Mouse (Mus musculus) cerebellum, adult 9-11 months (tissue): ENCODE results near the gene Rd3l.

Experiments used
- DNase-seq: peaks from one replicate; pipeline ENCODE4 v3.0.0; 2022

The Rd3l gene

GRCm38 (mm10) chr12:111980887-111981367, at the start of gene Rd3l:
Gene Rd3l (minus strand): TSS chr12:111981317.
- no peak for DNase-seq

DNA sequence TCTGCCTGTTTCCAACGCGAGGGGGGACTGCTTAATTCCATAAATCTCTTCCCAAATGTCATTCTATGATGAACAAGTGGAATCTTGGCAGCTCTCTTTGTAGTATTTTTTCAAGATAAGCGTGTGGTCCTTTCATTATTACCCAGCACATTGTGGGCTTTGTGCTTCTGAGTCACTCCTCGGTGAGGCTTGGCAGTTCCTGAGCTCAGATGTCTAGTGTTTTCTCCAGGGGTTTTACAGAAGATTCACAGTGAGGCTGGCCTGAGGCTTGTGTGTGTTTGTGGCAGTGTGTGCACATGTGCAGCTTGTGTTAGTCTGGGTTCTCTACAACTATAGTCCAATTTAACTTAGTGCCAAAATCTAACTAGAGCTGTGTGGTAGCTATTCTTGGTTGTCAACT, 46.3 kb upstream of the Rd3l start:
- DNase-seq, result no peak

DNA sequence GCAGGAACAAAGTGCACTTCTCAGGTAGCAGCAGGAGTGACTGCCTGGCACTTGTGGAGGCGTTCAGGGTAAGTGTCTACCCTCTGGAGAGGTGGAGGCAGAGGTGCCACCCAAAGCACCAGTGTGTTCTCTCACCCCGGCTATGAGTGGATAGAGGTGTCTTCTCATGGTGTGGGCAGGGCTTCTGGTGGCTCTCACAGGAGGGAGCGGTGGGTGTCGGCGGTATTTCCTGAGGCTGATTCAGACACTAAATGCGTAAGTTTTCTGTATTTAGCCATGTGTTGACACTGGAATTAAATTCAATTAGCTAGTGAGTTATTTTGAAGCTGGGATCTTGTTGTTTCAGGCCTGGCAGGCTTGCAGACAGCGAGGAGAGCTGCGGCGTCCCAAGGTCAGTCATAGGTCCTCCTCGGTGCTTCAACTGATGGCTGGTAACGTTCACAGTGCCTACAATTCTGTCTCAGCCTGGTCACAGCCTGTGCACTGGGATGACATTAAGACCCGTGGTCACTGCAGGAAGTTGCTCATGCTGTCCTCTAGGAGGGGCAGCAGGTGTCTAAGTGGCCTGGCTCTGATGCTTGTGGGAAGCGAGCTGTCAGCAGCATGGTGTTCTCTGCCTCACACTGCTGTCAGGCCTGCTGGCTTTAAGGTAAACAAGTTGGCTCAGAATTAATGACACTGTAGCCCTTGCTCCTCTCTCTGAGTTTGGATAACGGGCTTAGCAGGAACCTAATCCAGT, 45.0 kb upstream of the Rd3l start:
- no peak for DNase-seq

- no peak for DNase-seq
Measured at GRCm38 (mm10) chr12:112025457-112025856, 44.3 kb upstream of the Rd3l start.

DNA sequence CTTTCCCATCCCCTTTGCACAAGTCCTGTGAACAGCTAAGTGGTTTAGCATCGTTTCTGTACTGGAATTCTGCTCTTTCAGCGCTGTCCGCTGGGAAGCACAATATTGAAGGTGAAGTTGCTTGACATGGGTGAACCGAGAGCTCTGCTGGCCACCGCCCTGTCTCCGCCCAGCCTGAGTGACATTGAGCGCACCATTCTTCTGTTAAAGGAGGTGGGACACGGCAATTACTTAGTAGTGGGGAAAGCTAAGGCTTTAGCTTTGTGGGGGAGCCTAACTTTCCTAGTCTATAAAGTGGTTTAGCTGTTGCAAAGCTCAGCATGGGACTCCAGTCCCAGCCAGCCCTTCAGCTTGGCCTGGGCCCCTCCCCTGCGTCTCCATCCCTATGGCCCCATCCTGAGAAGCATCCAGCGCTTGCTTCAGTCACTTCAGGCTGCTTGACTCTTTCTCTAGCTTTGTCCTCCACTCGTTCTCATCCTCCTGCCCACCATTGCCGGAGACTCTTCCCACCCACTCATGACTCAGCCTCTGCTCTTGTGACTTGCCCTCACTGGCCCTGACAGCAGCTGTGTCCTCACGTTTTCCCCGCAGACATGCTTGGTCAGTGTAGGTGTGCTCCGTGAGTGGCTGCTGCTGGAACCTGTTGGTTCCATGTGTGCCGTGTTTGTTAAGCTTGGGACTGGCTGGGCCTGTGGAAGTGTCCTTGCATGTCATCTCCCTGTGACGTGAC, 43.6 kb upstream of the Rd3l start:
- DNase-seq, result no peak

- no peak for DNase-seq
Measured at GRCm38 (mm10) chr12:112023306-112023705, 42.2 kb upstream of the Rd3l start.

- no peak for DNase-seq
Measured at GRCm38 (mm10) chr12:112016346-112016745, 35.2 kb upstream of the Rd3l start.

DNA sequence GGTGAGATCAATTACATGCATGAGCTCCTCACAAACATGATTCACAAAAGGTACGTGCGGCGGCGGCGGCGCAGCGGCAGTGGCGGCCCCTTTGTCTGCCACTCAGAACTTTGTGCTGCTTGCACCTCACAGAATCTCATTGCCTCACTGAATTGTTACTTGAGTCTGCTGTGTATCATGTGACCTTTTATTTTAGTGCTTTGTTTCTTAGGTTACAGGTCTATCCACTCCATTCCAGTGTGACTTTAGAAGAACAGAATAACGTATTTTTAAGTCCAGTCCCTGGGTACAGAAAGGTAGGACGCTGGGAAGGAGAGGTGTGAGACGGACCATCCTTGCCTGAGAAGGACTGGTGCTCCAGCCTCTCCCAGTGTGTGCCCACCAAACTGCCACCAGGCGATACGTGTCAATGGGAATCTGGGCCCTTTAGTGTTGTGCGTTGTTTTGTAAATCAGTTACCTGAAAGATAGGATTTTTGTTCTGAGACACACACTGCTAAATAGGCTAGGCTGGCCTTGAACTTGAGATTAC, 32.2 kb upstream of the Rd3l start:
- no peak for DNase-seq

DNA sequence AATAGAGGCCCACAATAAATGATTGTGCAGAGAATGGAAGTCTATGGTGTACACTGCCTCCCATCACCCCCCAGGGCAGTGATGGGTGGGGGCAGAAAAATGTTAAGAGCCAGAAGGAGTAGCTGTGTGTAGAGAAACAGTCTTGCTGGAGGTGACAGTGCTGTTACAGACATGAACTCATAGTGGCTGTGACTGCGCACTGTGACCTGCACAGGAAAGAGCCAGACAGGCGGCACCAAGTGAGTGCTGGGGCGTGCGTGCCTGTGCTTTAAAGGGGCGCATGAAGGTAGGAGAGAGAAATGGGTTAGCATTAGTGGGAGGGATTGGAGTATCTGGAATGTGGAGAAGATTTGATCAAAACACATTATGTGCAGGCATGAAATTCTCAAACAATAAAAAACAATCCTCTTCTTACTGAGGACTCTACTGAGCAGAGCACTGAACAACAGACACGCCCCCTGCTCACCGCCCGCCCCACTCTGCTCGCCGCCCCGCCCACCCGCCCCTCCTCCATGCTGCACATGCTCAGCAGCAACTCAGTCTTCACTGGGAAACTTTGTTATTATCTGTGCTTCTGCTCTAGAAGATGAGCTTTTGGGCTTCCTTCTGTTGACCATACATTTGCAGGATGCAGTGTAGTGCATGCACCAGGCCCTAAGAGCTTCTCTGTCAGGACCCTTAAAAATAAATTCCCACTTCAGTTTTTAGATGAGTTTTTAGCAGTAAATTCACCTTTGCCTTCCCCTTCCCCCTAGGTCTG, 31.6 kb upstream of the Rd3l start:
- DNase-seq, result no peak

DNA sequence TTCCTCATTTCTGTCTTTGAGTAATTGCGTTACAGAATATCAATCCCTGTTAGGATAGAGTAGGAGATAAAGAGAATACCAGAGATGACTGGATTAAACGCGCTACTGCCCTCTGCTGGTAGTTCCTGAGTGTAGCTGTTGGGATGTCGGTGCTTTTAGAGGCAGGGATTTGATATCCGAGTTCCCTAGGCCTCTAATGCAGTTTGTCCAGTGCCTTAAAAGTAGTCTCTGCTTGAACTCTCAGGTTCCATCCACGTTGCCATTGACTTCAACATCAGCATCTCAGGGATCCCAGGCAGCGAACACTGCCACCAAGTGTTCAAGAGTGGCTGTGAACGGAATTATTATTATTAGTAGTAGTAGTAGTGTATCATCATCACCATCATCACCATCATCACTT, 20.1 kb upstream of the Rd3l start:
- DNase-seq, result peak; percentile 50

GRCm38 (mm10) chr12:111999735-112000134, 18.6 kb upstream of the Rd3l start:
- no peak for DNase-seq

DNA sequence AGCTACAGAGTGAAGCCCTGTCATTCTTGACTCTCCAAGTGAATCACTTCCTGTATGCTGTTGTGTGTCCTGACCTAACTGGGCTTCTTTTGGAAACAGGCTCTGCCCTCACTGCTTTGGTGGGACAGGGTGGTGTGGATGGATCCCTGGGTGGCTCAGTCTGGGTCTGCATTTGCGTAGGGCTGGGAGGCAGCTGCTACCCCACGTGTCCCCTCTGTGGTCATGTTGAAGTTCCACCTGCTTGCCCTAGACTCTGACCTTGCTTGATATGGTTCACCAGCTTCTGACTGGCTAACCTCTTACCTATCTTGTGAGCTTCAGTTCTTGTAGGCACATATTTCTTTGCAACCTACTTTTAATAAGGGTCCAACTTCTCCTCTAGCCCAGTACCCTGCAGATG, 14.0 kb upstream of the Rd3l start:
- DNase-seq, result no peak

DNA sequence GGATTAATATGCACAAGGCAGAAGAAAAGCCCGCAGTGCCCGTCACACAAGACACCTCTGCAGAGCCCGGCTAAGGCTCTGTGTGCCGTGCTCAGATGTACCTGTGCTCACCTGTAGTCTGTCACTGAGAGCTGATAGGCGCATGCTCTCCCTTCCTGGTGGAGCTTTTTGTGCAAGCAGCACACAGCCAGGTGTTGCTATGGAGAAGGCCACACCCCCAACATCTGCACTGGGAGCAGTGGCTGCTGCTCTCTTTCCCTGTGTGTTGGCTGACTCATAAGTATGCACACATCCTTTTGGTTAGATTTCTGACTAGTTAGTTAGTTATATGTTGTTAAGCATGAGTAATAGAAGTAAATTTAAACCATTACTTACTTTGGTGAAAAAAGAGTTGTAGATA, 11.5 kb upstream of the Rd3l start:
- no peak for DNase-seq

DNA sequence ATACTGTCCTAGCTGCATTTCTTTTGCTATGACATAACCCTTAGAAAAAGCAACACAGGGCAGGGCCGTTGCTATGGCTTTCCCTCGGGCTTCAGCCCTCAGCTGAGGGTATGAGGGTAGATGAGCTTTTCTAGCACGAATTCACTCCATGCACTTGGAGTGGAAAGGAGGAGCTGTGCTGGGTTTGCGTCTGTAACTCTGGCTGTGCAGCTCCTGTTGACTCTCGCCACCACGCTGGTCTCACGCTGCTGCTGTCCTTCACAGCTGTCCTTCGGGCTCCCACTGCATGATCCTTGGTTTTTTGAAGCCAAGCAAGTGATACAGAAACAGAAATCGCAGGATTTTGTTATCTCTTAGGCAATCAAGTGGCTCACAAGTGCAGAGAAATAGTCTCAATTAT, 5.6 kb upstream of the Rd3l start:
- no peak for DNase-seq

- DNase-seq, result no peak
Measured at GRCm38 (mm10) chr12:111983165-111983564, 2.0 kb upstream of the Rd3l start.

GRCm38 (mm10) chr12:111981831-111982230, 714 bp upstream of the Rd3l start:
- no peak for DNase-seq

GRCm38 (mm10) chr12:111978274-111978673, 2.8 kb downstream of the Rd3l start:
- DNase-seq, result no peak

DNA sequence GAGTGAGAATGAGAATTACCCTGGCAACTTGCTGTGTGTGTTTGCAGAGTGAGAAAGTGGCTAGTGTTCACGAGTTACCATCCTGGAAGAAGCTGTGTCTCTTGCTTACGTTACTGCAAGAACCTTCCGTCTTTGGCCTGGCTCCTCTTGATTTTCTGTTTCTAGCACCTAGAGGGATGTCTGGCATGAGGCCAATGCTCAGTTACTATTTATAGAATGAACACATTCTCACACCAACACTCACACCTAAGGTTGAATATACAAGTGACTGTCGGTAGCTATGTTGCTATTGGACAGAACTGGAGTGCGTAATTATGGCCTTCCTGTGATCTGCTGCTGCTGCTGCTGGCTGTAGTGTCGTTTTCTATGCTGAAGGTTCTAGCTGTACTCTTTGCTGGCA, 4.0 kb downstream of the Rd3l start:
- DNase-seq, result no peak

GRCm38 (mm10) chr12:111974578-111974977, 6.5 kb downstream of the Rd3l start:
- no peak for DNase-seq

GRCm38 (mm10) chr12:111972504-111972903, 8.6 kb downstream of the Rd3l start:
- DNase-seq, result no peak

DNA sequence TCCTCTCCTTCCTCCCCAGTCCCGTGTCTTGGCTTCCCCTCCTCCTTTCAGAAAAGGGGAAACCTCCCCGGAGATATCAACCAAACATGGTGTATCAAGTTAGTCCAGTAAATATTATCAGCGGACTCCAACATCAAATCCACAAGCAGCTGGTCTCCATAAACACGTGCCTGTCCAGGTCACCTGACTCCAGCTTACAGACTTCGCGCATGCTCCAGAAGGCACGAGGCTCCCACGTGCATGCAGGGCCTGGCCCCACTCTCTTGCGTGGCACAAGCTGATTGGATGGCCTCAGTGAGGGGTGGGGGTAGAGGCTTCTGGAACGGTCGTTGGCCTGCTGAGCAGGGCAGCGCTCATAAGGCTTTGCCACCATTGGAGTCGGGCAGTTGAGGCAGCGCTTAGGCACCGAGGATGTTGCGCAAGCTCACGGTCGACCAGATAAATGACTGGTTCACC, 9.9 kb downstream of the Rd3l start, which contains the start of gene Tdrd9:
Gene Tdrd9 (plus strand): TSS at position 329 of the 456 bp plus-strand sequence.
- no peak for DNase-seq

DNA sequence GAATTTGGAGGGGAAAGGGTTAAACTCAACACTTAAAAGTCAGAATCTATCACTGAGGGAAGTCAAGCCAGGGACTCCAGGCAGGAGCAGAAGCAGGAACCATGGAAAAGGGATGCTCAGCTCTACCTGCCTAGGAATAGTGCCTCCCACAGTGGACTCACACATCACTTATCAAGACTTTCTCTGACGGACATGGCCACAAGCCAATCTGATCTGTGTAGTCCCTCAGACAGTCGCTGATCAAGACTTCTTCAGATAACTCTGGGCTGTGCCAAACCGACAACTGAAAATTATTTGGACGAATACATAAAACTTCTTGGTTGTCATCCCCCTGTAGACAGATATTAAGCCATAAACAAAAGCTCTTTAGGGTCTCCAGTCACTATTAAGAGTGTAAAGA, 11.0 kb downstream of the Rd3l start:
- DNase-seq, result no peak

GRCm38 (mm10) chr12:111966683-111967173, 14.4 kb downstream of the Rd3l start, which contains the start of gene Atp5mpl:
Gene Atp5mpl (minus strand): TSS chr12:111966977.
- DNase-seq, result peak; percentile 95
